Mouse (Mus musculus) inflammation-experienced regulatory T-cells, adult 6 months (primary cell): Measurements from ENCODE around the gene Plpp7. TPM values are rescaled to one million over a fixed set of nuclear protein-coding genes. Genes with fewer than 3 reads are reported as not detected.
A peak's percentile ranks its signal among the peaks of the same experiment; 100 is the strongest.

Experiments
- ATAC-seq: one replicate; pipeline ENCODE4 v1.8.0; 2017
- polyA plus RNA-seq, 3 experiments: library from polyadenylated mRNA; unstranded; fragments of 100-300 nt; shearing (Covaris generic); gene quantifications; one replicate each; pipeline ENCODE4 v1.2.1; 2017

Plpp7 gene
- polyA plus RNA-seq: not detected

DNA sequence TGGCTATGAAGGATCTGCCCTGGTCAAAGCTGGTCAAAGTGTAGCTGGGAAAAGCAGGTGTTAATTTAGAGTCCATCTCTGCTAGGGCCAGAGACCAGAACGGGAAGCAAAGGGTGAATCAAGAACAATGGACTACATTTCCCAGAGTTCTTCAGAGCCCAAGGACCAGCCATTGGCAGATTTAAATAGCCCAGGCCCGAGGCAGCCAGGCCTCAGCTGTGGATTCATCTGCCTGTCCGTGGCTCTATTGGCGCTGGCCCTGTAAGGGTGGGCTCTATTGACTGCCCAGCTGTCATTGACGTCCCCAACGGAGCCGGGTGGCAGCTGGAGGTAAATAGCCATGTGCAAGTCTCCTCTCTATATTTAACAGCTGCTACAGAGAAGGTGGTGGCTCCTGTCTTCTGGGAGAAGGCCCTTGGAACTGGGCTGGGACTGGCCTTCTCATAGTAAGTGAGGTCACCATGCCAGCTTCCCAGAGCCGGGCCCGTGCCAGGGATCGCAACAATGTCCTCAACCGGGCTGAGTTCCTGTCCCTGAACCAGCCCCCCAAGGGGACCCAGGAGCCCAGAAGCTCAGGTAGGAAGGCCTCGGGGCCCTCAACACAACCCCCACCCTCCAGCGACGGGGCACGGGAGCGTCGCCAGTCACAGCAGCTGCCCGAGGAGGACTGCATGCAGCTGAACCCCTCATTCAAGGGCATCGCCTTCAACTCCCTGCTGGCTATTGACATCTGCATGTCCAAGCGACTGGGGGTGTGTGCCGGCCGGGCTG, at the start of gene Plpp7:
Gene Plpp7 (plus strand): TSS at position 178 of the 771 bp plus-strand sequence.
- no peak for ATAC-seq

DNA sequence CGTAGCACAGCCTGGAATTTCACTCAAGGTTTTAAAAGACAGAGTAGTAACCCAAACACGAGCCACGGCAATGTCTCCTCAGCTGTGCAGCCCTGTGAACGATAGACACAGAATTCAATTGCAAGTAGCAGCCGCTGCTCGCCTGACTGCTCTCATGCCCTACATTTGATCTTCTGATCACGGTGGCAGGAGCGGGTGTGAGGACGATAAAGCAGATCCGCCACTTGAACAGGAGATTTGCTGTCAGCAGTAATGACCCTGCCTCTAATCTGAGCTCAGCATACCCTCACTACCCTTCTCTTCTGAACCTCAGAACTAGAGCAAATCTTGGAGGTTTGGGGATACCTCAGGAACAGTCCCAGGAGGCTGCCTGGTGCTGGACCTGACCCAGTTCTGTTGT, 49.3 kb upstream of the Plpp7 start:
- no peak for ATAC-seq

DNA sequence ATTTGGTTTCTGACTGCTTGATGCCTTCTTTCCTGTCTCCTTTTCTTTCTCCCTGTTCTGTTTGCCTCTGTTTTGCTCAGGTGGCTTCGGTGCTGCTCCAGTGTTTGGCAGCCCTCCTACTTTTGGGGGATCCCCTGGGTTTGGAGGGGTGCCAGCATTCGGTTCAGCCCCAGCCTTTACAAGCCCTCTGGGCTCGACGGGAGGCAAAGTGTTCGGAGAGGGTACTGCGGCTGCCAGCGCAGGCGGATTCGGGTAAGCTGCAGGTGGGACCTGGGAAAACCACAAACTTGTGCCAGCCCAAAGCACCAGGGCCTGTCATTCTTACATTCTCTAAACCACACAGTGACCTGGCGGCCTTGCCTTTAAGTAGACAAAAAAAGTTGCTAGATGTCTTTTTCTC, 48.0 kb upstream of the Plpp7 start:
- no peak for ATAC-seq

GRCm38 (mm10) chr2:32051791-32052190, 43.5 kb upstream of the Plpp7 start:
- ATAC-seq: no peak

GRCm38 (mm10) chr2:32052418-32052817, 42.9 kb upstream of the Plpp7 start:
- ATAC-seq: no peak

- ATAC-seq: no peak
These were observed 39.9 kb upstream of the Plpp7 start for GRCm38 (mm10) chr2:32055357-32055965.

DNA sequence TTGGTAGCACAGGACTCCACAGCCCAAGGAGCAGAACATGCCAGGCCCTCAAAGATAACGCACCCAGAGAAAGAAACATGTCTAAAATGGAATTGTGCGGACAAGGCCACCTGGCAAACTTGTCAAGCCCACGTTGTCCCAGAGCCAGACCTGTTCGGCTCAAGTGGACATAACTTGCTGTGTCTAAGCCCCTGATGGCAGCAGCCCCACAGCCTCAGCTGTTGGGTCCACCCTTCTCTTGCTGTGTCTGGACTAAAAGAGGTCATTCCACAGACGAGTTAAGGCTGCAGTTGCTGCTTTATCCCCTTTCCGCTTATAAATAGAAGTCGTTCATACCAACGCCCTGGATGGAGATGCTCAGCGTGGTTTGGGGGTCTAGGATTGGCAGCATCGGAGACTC, 38.8 kb upstream of the Plpp7 start:
- ATAC-seq: no peak

DNA sequence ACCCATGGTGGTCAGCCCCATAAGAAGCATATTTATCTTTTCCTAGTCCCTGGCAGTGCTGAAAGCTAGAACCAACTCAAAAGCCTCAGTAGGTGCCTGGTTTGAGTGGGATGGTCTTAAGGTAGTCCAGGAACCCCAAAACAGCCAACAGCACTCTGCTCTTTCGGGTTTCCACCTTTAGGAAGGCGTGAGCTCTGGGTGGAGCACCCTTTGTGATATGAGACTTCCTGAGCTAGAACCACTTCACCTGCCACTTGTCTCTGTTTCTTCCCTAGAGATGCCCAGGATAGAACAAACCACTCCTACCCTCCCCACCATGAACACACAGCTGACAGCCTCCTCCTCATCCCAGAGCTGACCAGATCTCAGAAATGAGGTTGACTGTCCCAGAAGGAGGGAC, 38.0 kb upstream of the Plpp7 start:
- ATAC-seq: peak; percentile 69

DNA sequence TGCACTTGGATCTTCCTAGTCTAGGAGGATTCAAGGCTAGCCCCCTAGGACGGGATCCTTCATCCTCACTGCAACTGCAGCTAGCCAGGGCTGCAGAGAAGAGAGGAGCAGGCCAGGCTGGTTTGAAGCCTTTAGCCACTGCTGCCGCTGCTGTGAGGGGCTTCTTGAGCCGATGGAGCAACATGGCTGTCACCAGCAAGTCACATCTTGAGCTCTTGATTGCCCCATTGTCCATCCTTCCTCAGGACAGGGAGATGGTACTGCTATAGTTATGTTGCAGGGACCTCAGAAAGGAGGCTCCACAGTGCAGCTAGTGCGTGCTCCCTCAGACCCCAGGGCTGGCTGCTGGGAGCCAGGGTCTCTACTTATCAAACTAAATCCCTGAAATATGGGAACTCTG, 37.5 kb upstream of the Plpp7 start:
- ATAC-seq: no peak

- ATAC-seq: no peak
These were observed 37.1 kb upstream of the Plpp7 start for GRCm38 (mm10) chr2:32058241-32058640.

DNA sequence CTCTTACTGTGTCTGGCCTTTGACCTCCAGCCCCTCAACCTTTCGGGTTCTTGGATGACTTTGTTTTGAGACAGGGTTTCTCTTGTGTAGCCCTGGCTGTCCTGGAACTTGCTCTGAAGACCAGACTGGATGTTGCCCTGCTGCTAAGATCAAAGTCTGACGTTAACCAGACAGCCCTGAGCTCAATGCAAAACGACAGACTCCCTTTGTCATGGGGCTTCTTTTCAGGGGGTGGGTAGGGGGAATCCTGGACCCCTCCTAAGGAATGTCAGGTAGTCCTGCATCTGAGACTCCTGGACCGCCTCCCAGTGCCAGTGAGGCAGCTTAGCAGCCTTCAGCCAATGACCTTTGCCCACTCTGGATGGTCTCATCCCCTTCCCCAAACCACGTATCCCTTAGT, 36.6 kb upstream of the Plpp7 start:
- ATAC-seq: no peak

GRCm38 (mm10) chr2:32059613-32060012, 35.7 kb upstream of the Plpp7 start:
- no peak for ATAC-seq

GRCm38 (mm10) chr2:32060228-32060805, 35.0 kb upstream of the Plpp7 start:
- no peak for ATAC-seq

- ATAC-seq: no peak
These were observed 34.1 kb upstream of the Plpp7 start for GRCm38 (mm10) chr2:32061189-32061588.

- no peak for ATAC-seq
These were observed 33.4 kb upstream of the Plpp7 start for GRCm38 (mm10) chr2:32061722-32062505.

- peak; percentile 74 for ATAC-seq
These were observed 32.5 kb upstream of the Plpp7 start for GRCm38 (mm10) chr2:32062626-32063410.

DNA sequence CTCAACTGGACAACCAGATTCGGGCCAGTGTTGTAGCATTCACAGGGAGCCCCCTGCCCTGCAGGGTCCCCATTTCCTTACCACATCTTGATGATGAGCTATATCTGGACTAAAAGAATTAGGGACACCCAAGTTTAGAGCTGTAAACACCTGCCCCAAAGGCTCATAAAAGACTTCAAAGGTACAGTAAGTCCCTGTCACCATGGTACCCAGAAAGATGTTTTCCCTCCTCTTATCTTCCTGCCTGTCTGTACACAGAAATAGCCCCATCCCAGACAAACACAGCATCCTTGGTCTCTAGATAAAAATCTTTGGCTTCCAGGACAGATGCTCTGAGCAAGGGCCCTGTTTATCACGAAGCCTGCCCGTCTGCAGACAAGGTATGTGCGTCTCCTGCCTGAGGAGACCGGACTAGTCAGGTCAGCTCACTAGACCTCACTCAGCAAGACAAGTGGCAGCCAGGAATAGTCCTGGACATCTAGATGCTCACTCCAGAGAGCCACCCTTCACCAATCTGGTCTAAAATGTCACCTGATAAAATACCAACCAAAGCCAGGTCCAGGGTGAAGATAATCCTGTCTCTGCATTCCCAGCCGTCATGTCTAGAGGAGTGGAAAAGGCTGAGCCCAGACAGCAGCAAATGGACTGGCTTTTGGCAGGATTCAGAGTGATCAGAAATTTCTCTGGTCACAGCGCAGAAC, 31.7 kb upstream of the Plpp7 start:
- no peak for ATAC-seq

GRCm38 (mm10) chr2:32064913-32065312, 30.4 kb upstream of the Plpp7 start:
- no peak for ATAC-seq

GRCm38 (mm10) chr2:32065371-32065791, 29.9 kb upstream of the Plpp7 start:
- peak; percentile 62 for ATAC-seq

DNA sequence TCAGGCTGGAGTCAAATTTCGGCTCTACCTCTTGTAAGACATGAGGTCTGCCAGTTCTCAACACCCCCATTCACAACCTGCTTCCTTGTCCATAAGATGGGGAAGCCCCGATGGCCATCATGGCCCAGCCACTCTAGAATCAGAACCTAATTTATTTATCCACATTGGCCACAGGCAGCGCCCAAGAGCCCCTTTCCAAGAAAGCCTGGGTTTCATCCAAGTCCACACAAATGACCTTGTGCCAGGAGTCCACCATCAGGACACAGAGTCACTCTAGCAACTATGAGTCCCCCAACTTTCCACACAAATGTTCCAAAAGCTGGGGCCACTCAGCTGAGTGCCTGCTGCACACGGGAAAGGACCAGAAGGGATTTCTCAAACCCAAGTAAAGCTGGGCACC, 29.3 kb upstream of the Plpp7 start:
- no peak for ATAC-seq

DNA sequence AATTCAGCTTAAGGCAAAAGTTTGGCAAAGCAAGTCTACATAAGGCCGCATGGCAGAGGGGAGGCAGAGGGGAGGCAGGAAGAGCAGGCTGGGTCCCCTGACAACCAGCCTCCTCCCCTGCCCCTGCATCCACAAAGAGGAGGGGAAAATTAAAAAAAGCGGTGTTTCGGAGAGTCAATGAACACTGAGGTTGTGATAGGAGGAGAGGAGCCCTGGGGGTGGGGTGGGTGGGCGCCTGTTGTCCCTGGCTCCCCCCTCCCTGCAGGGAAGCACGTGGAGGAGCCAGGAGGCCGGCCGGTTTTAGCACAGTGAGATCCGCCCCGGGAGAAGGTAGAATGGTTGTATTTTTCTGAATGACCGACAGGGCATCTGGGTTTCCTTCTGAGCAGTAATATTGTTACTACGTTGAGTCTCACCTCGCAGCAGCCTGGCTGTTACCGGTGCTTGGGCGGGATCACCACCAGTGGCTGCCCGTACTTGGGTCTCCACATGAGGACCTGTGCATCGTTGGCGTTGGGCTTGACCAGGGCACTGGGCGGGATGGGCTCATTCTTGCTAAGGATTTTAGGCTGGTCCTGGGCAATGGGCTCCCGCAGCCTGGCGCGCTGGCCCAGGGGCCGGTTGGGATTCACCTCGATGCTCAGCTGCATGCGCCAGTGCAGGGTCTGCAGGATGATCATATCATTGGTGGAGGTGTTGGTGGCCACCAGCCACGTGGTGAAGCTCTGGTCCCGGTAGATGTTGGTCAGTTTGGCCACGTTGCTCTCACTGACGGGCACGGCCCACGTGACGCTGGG, 26.3 kb upstream of the Plpp7 start:
- no peak for ATAC-seq
